Mouse (Mus musculus) lung, adult 2 months (tissue): ENCODE measurements around the gene Btbd35f3. TPM values are rescaled to one million over a fixed set of nuclear protein-coding genes. Genes with fewer than 3 reads are reported as not detected.
"Not testable (repeated sequence)": the region's sequence is repeated elsewhere in the genome, so short reads cannot be mapped to it uniquely, and the experiment has no call there.

ENCODE experiments used
- DNase-seq: peaks from one replicate; pipeline ENCODE4 v3.0.0; 2022
- H3K4me1 ChIP-seq: fragments of 200-500 bp; 2 replicates; pipeline ENCODE4 v1.6.1; 2011; ENCODE audit warnings: low read length; ENCODE audit not compliant: control insufficient read depth, insufficient read depth
- H3K4me3 ChIP-seq: fragments of 200-500 bp; replicated peaks from 2 replicates; pipeline ENCODE3; 2011; ENCODE audit warnings: low read depth, mild to moderate bottlenecking, control low read depth, low read length; ENCODE audit errors: extremely low read depth
- WGBS: fragments of 180-500 bp; shearing (Covaris S2); methylation state at CpG from one replicate; pipeline ENCODE4 v1.1.7; 2018; 5-methylcytosine and 5-hydroxymethylcytosine counted together
- polyA plus RNA-seq: library from polyadenylated mRNA; depleted of rRNA; stranded (reverse); fragments of >200 nt; gene quantifications from 2 replicates; pipeline ENCODE4 v1.2.3, GENCODE M21; 2012; rRNA removed

Gene Btbd35f3
- not detected in 2 replicates for polyA plus RNA-seq

DNA sequence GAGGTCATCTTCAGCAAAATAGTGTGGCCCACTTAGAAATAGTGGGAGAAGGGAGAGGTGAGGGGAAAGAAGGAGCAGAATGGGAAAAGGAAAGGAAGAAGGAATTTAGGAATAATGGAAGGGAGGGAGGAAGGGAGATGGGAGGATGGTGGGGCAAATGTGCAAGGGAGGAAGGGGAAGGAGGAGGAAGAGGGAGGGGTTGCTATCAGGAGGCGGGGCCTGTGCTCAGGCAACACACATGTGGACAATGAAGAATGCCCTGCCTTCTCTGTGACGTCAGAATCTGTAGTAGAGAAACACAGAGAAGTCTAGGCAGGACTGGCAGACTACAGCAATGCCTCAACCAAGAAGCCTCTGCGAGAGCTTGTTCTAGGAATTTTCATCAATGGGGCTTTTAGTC is at the start of gene Btbd35f3:
Gene Btbd35f3, plus strand, starts transcription at position 301 of the 400 bp plus-strand sequence.
- H3K4me3 ChIP-seq, H3K4me1 ChIP-seq, DNase-seq: not testable (repeated sequence)
- WGBS: no CpG with 5 or more reads among the region's 3 CpGs

Other genes with a start within 250 kb of the Btbd35f3 start
- gene Btbd35f16, start 80.7 kb upstream of the Btbd35f3 start, polyA plus RNA-seq: not detected in 2 replicates
- not detected in 2 replicates for gene Btbd35f28, start 158.9 kb downstream of the Btbd35f3 start, polyA plus RNA-seq